Mouse (Mus musculus): ENCODE measurements at regions not wholly inside any gene's neighbourhood (a gene's known extent, or its start where the extent isn't known, plus 50 kb on each side); places are given as distances from the start of the nearest gene placed in this dataset.
A peak's percentile ranks its signal among the peaks of the same experiment; 100 is the strongest.

DNA sequence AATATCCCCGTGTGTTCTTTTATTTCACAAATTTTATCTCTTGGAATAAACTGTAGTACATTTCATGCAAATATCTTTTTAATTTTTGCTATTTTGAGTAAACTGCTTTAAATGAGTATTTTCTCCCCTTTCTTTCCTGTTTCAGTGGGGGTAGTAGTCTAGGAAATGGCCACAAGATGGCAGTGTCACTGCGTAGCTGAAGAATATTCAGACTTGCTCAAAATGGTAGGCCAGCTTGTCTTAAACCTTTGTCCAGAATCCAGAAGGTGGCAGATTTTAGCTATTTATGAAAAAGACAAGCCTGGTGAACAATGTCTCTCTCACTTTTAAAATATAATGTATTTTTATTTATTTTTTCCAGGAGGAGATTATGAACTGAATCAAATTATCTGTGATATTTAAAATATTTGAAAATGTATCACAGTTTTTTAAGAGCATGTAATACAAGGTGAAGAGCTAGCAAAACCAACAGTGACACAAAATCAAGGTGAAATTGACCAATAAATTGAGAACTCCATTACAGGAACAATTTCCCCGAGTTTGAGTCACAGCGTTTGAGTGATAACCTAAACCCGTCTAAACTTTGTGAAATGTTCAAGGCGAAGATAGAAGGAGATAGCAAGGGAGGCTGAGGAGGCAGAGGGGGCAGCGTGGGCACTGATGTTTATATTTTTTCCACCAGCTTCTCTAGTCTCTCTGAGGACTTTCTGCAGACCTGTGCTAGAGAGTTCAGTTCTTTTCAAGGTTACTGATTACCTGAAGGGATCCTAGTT, 285.5 kb downstream of the Olfm4 start:
- intact Hi-C loops (cut with DNase I): no loop called here
- peak; percentile 73 for TF ChIP-seq CTCF (IDR thresholded peaks at IDR 0.05)
- no peak for DNase-seq
- no peak overlapping the region for H3K4me3 ChIP-seq
- H3K27ac ChIP-seq: no peak overlapping the region

- DNase-seq: no peak
- intact Hi-C loops (cut with DNase I): no loop called here
- no peak for TF ChIP-seq CTCF (IDR thresholded peaks at IDR 0.05)
Observed at GRCm38 (mm10) chr14:80270063-80270462, 286.2 kb downstream of the Olfm4 start.

DNA sequence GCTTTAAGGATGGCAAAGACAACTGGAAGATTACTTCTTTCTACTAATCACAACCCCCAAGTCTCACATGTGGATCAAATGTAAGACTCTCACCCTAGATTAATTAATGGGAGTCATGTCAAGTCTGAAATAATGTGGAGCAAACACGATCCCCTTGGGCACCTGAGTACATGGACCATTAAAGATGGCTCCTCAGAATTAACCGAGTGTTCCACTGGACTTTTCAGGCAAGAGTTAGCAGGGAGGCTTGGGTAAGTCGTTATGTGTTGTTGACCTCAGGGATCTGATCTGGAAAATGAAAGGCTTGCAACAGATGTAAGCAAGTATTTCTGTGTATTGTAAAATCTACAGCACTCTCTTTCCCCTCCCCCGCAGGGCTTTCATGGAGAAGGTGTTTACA, 296.3 kb downstream of the Olfm4 start:
- Histone ChIP-seq H3K4me3 (no peak overlapping the region), H3K27ac (no peak overlapping the region)
- DNase-seq: no peak
- TF ChIP-seq CTCF (IDR thresholded peaks at IDR 0.05): no peak
- intact Hi-C loops (cut with DNase I): no loop called here

More at GRCm38 (mm10) chr14:80270063-80270462, 286.2 kb downstream of the Olfm4 start:
- Histone ChIP-seq H3K27ac (no peak overlapping the region), H3K4me3 (no peak overlapping the region)

- DNase-seq: no peak
- intact Hi-C loops (cut with DNase I): no loop called here
- Histone ChIP-seq H3K27ac (no peak overlapping the region), H3K4me3 (no peak overlapping the region)
- no peak for TF ChIP-seq CTCF (IDR thresholded peaks at IDR 0.05)
Observed at GRCm38 (mm10) chr14:80283726-80284125, 299.8 kb downstream of the Olfm4 start.

- Histone ChIP-seq H3K27ac (no peak overlapping the region), H3K4me3 (no peak overlapping the region)
- TF ChIP-seq CTCF (IDR thresholded peaks at IDR 0.05): no peak
- no peak for DNase-seq
- intact Hi-C loops (cut with DNase I): no loop called here
Observed at GRCm38 (mm10) chr14:80291360-80291759, 307.5 kb downstream of the Olfm4 start.

- intact Hi-C loops (cut with DNase I): no loop called here
- DNase-seq: no peak
- Histone ChIP-seq H3K4me3 (no peak overlapping the region), H3K27ac (no peak overlapping the region)
- no peak for TF ChIP-seq CTCF (IDR thresholded peaks at IDR 0.05)
Observed at GRCm38 (mm10) chr14:80293378-80293777, 309.5 kb downstream of the Olfm4 start.

DNA sequence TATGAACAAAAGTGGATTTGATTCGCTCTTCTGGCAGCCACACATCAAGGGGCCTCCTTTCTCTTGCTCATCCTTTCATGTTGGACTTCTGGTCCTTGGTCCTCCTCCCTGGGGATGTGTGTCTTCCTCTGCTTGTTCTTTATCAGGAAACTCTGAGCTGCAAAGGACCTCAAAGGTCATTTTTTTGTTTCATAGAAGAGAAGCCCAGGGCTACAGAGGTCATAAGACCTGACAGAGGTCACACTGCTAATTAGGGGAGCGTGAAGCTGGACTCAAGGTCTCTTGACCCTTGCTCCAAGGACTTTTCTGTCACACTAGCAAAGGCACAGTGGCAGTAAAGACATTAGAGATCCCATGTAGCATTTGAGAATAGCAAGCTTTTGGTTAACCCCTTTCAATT, 345.8 kb downstream of the Olfm4 start:
- H3K4me3 ChIP-seq: no peak overlapping the region
- intact Hi-C loops (cut with DNase I): no loop called here
- no peak for DNase-seq
- no peak overlapping the region for H3K27ac ChIP-seq
- no peak for TF ChIP-seq CTCF (IDR thresholded peaks at IDR 0.05)

- no peak for TF ChIP-seq CTCF (IDR thresholded peaks at IDR 0.05)
- intact Hi-C loops (cut with DNase I): no loop called here
Observed at GRCm38 (mm10) chr14:80362024-80362622, 378.2 kb downstream of the Olfm4 start.

DNA sequence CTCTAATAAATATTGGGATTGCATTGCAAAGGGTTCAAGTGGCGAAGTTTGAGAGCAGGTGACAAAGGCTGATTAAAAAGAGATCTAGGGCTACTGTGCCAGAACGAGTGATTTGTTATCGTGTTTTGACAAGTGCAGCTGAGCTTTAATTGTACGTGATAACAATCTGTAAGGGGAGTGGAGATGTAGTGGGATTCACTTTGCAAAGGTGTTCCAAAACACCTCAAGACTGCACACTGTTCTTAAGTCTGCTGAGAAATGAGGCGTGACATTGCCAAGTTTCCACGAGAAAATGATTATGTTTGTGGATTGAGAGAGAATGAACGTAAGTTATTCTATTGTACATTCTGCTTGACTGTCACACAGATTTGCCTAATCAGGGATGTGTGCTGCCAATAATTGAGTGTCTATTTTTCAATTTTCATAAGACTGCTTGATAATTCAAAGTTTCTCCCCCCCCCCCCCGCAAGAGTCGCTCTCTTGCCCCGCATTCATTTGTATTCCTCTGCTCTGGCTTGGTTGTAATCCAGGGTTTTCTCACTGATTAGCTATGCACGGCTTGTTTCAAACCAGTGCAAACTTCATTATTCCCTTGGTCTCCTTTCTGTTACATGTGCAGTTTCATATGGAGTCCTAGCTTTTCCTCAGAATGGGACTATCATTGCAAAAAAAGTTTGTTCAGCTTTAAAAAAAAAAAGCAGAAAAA, 385.7 kb downstream of the Olfm4 start:
- intact Hi-C loops (cut with DNase I): no loop called here
- H3K4me3 ChIP-seq: no peak overlapping the region
- DNase-seq: no peak
- no peak overlapping the region for H3K27ac ChIP-seq
- TF ChIP-seq CTCF (IDR thresholded peaks at IDR 0.05): no peak

More at GRCm38 (mm10) chr14:80362024-80362622, 378.2 kb downstream of the Olfm4 start:
- Histone ChIP-seq H3K27ac (no peak overlapping the region), H3K4me3 (no peak overlapping the region)
- no peak for DNase-seq

DNA sequence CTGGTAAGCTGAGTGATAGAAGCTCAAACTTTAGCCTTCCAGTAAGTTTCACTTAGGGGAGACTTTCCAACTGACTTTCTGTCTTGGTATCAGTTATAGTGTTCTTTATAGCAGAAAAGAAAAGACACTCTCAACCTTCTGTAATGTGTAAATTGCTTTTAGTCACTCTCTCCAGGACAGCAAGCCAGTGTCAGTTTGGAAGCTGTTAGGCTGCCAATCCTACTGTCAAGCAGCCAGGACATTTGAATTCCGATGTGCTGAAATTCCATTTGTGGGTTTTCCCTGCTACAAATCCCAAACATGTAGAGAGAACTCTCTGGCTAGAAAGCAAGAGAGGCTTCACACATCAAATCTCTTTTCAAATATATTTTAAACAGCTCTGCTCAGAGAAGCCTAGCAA, 390.4 kb downstream of the Olfm4 start:
- no peak overlapping the region for H3K4me3 ChIP-seq
- intact Hi-C loops (cut with DNase I): no loop called here
- peak; percentile 17 for DNase-seq
- TF ChIP-seq CTCF (IDR thresholded peaks at IDR 0.05): no peak
- H3K27ac ChIP-seq: no peak overlapping the region

DNA sequence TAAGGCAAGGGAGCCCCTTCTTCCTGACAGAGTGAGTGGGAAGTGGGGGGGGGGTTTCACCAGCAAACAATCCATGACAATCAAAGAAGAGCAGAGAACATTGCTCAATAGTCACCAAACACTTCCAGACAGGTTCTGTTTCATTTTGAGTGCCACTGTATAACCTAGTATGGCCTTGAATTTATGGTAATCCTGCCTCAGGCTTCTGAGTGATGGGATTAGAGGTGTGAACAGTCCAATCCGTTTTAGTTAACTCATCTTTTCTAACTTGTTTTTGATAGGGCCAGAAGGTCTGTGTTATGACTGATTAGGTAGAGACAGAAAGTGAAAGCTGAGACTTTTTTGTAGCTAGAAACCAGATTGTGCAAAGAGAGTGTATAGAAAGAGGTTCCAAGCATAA, 393.2 kb downstream of the Olfm4 start:
- no peak for TF ChIP-seq CTCF (IDR thresholded peaks at IDR 0.05)
- intact Hi-C loops (cut with DNase I): no loop called here
- no peak overlapping the region for H3K4me3 ChIP-seq
- no peak for DNase-seq
- H3K27ac ChIP-seq: no peak overlapping the region

DNA sequence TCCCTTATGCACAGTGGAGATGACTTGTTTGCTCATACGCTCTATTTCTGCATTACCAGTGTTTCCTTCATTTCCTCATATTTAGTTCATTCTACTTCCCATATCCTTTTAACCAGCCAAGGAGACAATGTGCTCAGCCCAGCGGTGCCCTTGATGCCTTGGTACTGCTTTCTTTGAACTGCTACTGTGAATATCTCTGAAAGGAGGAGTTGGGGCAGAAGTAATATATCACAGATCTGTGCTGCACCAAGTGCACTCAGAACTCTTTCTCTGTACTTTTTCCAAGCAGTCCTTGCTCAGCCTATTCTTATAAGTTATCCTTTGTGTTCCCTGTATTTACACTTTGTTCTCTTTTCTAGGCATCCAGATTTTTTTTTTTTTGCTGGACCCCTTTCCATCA, 407.5 kb downstream of the Olfm4 start:
- TF ChIP-seq CTCF (IDR thresholded peaks at IDR 0.05): no peak
- DNase-seq: no peak
- intact Hi-C loops (cut with DNase I): no loop called here
- H3K4me3 ChIP-seq: no peak overlapping the region
- no peak overlapping the region for H3K27ac ChIP-seq

DNA sequence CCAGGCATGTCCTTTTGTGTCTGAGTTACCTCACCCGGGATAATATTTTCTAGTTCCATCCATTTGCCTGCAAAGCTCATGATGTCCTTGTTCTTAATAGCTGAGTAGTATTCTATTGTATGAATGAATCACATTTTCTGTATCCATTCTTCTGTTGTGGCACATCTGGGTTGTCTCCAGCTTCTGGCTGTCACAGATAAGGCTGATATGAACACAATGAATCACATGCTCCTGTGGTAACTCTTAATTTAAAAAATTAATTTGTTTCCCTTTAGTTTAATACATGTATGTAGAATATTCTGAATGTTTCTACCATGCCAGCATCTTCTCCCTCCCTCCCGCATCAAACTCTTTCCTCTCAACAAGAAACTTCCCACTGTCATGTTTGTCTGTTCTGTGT, 424.4 kb downstream of the Olfm4 start:
- DNase-seq: no peak
- intact Hi-C loops (cut with DNase I): no loop called here
- no peak for TF ChIP-seq CTCF (IDR thresholded peaks at IDR 0.05)
- Histone ChIP-seq H3K4me3 (no peak overlapping the region), H3K27ac (no peak overlapping the region)
